Mouse (Mus musculus) midbrain, embryonic 10.5 days (tissue): ENCODE data around the gene Kansl2. TPM values are rescaled to one million over a fixed set of nuclear protein-coding genes. Genes with fewer than 3 reads are reported as not detected.
"Not testable (repeated sequence)": the region's sequence is repeated elsewhere in the genome, so short reads cannot be mapped to it uniquely, and the experiment has no call there.

ENCODE experiments used
- DNase-seq: peaks from one replicate; pipeline ENCODE4 v3.0.0-alpha.2; 2017; ENCODE audit warnings: low spot score
- H3K27ac ChIP-seq: fragments of 300-500 bp; sonication (generic); replicated peaks from 2 replicates; pipeline ENCODE4 v1.5.1; 2016; ENCODE audit warnings: mild to moderate bottlenecking
- H3K27me3 ChIP-seq: fragments of 300-500 bp; sonication (generic); 2 replicates; pipeline ENCODE4 v1.6.1; 2016; ENCODE audit warnings: low read depth, mild to moderate bottlenecking; ENCODE audit not compliant: poor library complexity, severe bottlenecking
- H3K36me3 ChIP-seq: fragments of 300-500 bp; sonication (generic); 2 replicates; pipeline ENCODE4 v1.6.1; 2016; ENCODE audit warnings: mild to moderate bottlenecking, moderate library complexity
- H3K4me1 ChIP-seq: fragments of 300-500 bp; sonication (generic); 2 replicates; pipeline ENCODE4 v1.6.1; 2016
- H3K4me3 ChIP-seq: fragments of 300-500 bp; sonication (generic); 2 replicates; pipeline ENCODE4 v1.5.1; 2016; ENCODE audit warnings: mild to moderate bottlenecking, moderate library complexity
- H3K9me3 ChIP-seq: fragments of 300-500 bp; sonication (generic); replicated peaks from 2 replicates; pipeline ENCODE4 v1.6.1; 2016; ENCODE audit warnings: mild to moderate bottlenecking
- WGBS: fragments of 180-500 bp; shearing (Covaris S2); methylation state at CpG from one replicate; pipeline ENCODE4 v1.1.7; 2016; 5-methylcytosine and 5-hydroxymethylcytosine counted together
- polyA plus RNA-seq: library from polyadenylated mRNA; unstranded; fragments of >200 nt; fragmentation: Nextera tagmentation; extraction: Ambion mirVana; gene quantifications from 2 replicates; pipeline ENCODE4 v1.2.1, GENCODE M21; 2016

Kansl2 gene
- polyA plus RNA-seq, 1 experiment from 2014 or later: 139 TPM

DNA sequence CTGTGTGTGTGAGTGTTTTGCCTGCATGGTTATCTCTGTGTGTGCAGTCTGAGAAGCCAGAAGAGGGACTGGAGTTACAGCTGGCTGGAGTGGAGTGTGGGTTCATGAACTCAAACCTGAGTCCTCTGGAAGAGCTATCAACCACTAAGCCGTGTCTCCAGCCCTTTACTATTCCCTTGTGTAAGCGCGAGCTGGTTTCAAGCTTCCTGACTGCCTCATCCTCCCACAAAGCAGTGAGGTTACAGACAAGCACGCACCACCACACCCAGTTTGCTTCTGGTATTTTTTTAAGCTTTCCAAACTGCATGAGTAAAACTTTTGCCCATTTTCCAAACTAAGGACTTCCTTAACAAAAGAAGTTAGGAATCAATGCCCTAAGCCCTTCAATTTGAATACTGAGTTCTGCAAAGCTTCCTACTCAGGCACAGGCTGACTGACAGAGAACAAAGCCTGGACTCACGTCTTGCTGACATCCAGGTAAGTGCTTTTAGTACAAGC, 5.9 kb downstream of the Kansl2 start:
- Histone ChIP-seq H3K27ac (no peak overlapping the region), H3K4me3 (no peak overlapping the region), H3K4me1 (peaks cover 14% of the 10 kb centered on the region), H3K27me3 (no peaks in the 10 kb centered on the region), H3K36me3 (peaks cover 94% of the 10 kb centered on the region), H3K9me3 (no peaks in the 10 kb centered on the region)
- no peak for DNase-seq
- 91% methylated on average over 5 of the region's 5 CpGs for WGBS

DNA sequence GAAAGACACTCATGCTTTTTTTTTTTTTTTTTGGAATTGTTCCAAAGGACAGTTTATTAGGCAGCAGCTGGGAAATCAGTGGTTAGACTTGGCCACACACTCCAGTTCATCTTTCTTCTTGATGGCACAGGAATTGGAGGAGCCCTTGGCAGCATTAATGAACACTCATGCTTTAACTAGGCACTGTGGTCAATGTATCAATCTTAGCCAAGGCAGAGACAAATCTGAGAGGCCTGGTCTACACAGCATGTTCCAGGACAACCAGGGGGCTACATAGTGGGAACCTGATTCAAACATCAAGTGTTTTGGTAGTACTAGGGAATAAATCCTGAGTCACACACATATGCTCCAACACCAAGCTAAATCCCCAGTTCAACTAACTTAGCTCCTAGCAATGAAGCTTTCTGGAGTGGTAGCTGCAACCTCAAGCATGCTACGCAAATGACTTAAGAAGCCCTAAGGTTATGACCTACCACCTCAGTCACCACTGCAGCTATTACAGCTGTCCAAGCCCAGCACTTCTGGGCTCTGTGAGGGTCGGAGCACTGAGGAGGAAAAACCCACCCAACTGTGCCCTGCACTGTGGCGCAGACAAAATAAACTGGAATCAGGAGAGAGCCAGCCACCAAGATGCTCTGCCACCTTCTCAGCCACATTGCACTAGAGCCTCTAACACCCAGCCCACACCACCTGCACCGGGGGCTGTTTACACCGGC, 6.8 kb downstream of the Kansl2 start:
- WGBS: 95% methylated on average over 5 of the region's 5 CpGs
- DNase-seq: no peak
- Histone ChIP-seq H3K4me3 (no peak overlapping the region), H3K9me3 (no peaks in the 10 kb centered on the region), H3K36me3 (peaks cover 100% of the 10 kb centered on the region), H3K4me1 (peaks cover 5% of the 10 kb centered on the region), H3K27me3 (no peaks in the 10 kb centered on the region), H3K27ac (no peak overlapping the region)

DNA sequence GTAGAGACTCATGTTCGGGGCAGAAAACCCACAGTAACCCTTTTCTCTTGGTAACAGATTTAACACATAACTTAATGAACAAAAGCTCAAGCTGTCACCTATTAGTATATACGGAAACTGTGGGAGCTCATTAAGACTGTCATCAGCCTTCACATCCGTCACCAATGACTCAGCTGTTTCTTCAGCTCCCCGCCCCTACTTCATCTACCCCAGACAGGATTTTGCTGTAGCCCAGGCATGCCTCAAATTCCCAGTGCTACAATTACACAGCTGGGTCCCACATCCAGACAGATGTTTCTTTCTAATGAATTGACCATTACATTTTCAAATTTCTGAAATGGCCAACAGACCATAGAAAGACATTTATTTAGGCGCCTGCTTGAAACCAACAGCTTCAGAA, 8.0 kb downstream of the Kansl2 start:
- peaks cover 100% of the 10 kb centered on the region for H3K36me3 ChIP-seq
- H3K27ac ChIP-seq: no peak overlapping the region
- H3K9me3 ChIP-seq: no peaks in the 10 kb centered on the region
- WGBS: 87% methylated on average over 5 of the region's 5 CpGs
- H3K27me3 ChIP-seq: no peaks in the 10 kb centered on the region
- no peak overlapping the region for H3K4me3 ChIP-seq
- H3K4me1 ChIP-seq: no peaks in the 10 kb centered on the region
- DNase-seq: no peak

- DNase-seq: no peak
- WGBS: 95% methylated on average over 3 of the region's 3 CpGs
- H3K4me3 ChIP-seq: no peak overlapping the region
- H3K36me3 ChIP-seq: peaks cover 90% of the 10 kb centered on the region
- no peaks in the 10 kb centered on the region for H3K4me1 ChIP-seq
- H3K27me3 ChIP-seq: no peaks in the 10 kb centered on the region
- H3K27ac ChIP-seq: no peak overlapping the region
- H3K9me3 ChIP-seq: no peaks in the 10 kb centered on the region
These were observed 12.8 kb downstream of the Kansl2 start for GRCm38 (mm10) chr15:98521245-98521644.

GRCm38 (mm10) chr15:98517380-98518355, 16.4 kb downstream of the Kansl2 start:
- no peak overlapping the region for H3K4me3 ChIP-seq

DNA sequence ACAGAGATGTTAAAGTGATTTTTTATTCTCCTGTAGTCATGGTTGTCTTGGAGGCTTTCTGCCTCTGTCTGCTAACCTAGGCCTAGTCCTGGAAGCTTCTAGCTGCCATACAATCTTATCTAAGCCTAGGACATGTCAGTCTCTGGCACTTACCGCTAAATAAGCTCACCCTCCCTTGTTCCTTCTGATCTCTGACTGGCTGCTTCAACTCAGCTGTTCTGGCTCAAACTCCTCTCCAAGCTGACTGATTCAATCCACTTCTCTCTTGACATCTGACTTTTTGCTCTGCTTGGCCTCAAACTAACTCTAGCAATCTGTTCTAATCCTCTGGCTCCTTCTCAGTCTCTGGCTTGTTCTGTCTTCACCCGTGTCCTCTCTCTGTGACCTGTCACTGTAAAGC, 19.2 kb downstream of the Kansl2 start:
- H3K4me3 ChIP-seq, H3K27ac ChIP-seq, H3K9me3 ChIP-seq, H3K27me3 ChIP-seq, DNase-seq: not testable (repeated sequence)
- Histone ChIP-seq H3K36me3 (peaks cover 34% of the 10 kb centered on the region), H3K4me1 (peaks cover 29% of the 10 kb centered on the region)
- WGBS: 87% methylated on average over 2 of the region's 2 CpGs

More at GRCm38 (mm10) chr15:98517380-98518355, 16.4 kb downstream of the Kansl2 start:
- Histone ChIP-seq H3K36me3 (peaks cover 62% of the 10 kb centered on the region), H3K4me1 (peaks cover 9% of the 10 kb centered on the region), H3K27ac (no peak overlapping the region), H3K9me3 (no peaks in the 10 kb centered on the region), H3K27me3 (no peaks in the 10 kb centered on the region)
- WGBS: 71% methylated on average over 16 of the region's 16 CpGs
- DNase-seq: peak; percentile 60

DNA sequence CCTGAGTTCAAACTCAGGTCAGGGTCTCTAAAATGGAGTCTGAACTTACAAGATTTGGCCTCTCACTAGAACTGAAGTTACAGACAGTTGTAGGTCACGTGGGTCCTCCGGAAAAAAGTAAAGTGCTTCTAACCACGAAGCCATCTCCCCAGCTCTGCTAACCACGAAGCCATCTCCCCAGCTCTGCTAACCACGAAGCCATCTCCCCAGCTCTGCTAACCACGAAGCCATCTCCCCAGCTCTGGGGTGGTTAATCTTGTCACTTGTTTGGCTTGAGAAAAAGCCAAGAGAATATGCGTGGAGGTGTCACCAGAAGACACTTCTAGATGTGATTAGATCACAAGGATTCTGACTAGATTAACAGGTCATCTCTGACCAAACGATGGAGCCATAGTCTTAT, 19.9 kb downstream of the Kansl2 start:
- peaks cover 28% of the 10 kb centered on the region for H3K36me3 ChIP-seq
- no peaks in the 10 kb centered on the region for H3K27me3 ChIP-seq
- 85% methylated on average over 8 of the region's 8 CpGs for WGBS
- H3K4me3 ChIP-seq: no peak overlapping the region
- peaks cover 29% of the 10 kb centered on the region for H3K4me1 ChIP-seq
- H3K27ac ChIP-seq: no peak overlapping the region
- H3K9me3 ChIP-seq: no peaks in the 10 kb centered on the region
- no peak for DNase-seq

GRCm38 (mm10) chr15:98513676-98514075, 20.4 kb downstream of the Kansl2 start:
- H3K9me3 ChIP-seq, DNase-seq, H3K27me3 ChIP-seq, H3K27ac ChIP-seq, H3K4me3 ChIP-seq: not testable (repeated sequence)
- WGBS: 85% methylated on average over 3 of the region's 3 CpGs
- Histone ChIP-seq H3K36me3 (peaks cover 28% of the 10 kb centered on the region), H3K4me1 (peaks cover 29% of the 10 kb centered on the region)

- Histone ChIP-seq H3K4me3 (no peak overlapping the region), H3K9me3 (no peaks in the 10 kb centered on the region), H3K36me3 (peaks cover 20% of the 10 kb centered on the region), H3K27ac (no peak overlapping the region), H3K27me3 (no peaks in the 10 kb centered on the region), H3K4me1 (peaks cover 29% of the 10 kb centered on the region)
- 56% methylated on average over 17 of the region's 17 CpGs for WGBS
- no peak for DNase-seq
These were observed 21.2 kb downstream of the Kansl2 start for GRCm38 (mm10) chr15:98512799-98513321.

DNA sequence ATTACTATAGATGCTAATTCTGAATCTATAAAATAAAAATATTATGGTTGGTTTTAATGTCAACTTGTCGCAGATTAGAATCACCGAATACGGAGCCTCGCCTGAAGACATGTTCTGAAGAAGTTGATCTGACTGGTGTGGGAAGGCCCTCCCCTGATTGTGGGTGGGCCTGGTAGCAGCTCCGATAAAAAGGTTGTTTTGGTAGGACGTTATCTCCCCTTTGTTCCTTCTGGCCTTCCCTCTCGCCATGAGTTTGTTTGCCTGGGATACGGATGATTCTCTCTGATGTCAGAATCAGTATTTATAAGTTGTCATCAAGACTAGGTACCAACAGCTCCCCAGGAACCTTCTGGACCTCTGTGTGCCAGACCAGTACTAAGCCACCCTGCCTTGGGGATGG, 21.8 kb downstream of the Kansl2 start:
- Histone ChIP-seq H3K4me1 (peaks cover 29% of the 10 kb centered on the region), H3K27ac (no peak overlapping the region), H3K4me3 (no peak overlapping the region), H3K27me3 (no peaks in the 10 kb centered on the region), H3K36me3 (peaks cover 14% of the 10 kb centered on the region), H3K9me3 (no peaks in the 10 kb centered on the region)
- 59% methylated on average over 8 of the region's 8 CpGs for WGBS
- DNase-seq: no peak

DNA sequence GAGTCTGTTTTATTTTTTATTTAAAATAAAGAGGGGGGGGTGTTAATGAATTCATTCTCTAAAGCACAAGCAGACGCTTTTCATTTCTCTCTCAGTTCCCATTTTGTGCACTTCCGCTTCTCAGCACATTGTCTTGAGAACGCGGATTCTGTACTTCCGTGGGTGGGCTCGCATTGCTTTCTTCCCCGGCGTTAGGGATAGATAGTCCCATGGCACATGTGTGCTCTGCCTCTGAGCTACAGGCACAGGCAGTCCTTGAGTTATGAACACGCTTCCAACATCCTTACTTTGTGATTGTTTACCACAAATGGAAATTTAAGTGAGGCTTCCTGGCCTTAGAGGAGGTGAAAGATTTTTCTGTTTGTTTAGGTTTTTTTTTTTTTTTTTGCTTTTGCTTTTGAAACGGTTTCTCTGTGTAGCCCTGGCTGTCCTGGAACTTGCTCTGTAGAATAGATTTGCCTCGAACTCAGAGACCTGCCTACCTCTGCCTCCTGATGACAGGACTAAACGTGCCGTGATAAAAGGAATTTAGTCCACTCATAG, 22.6 kb downstream of the Kansl2 start:
- DNase-seq: no peak
- H3K4me1 ChIP-seq: peaks cover 29% of the 10 kb centered on the region
- H3K36me3 ChIP-seq: 0 out of 2 replicates have a peak, but pooled peaks cover 8% of the 10 kb centered on the region
- H3K27ac ChIP-seq: no peak overlapping the region
- no peaks in the 10 kb centered on the region for H3K9me3 ChIP-seq
- WGBS: 69% methylated on average over 13 of the region's 13 CpGs
- H3K27me3 ChIP-seq: no peaks in the 10 kb centered on the region
- no peak overlapping the region for H3K4me3 ChIP-seq
